Mouse (Mus musculus) thymus, adult 18-20 months (tissue): Measurements from ENCODE around the gene Nelfcd.

Source experiments
- DNase-seq, 2 experiments: peaks; one replicate each; pipeline ENCODE4 v3.0.0; 2022; ENCODE audit warnings: mixed read lengths in 2 of 2

The Nelfcd gene

GRCm38 (mm10) chr2:174437697-174437982, 22.0 kb downstream of the Nelfcd start:
- DNase-seq = no peak

DNA sequence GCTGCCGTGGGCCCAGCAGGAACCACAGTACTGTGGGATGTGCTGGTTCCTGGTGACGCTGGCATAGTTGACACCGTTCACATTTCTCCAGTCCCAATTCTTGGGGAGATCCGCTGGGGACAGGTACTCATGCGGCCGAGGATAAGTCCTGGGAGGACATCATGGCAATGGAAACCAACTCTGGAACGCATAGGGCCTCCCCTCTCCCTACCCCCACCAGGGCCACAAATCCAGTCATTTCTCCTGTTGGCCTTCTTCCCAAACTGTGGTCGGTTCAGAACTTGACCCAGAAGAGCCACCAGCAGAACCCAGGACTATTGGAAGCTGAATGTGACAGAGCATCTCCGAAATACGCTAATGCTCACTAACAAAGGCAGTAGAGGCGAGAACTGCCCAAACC, 22.6 kb downstream of the Nelfcd start:
- DNase-seq = no peak

GRCm38 (mm10) chr2:174438737-174439449, 23.3 kb downstream of the Nelfcd start, which contains the start of gene Ctsz:
TSS of gene Ctsz (minus strand) at chr2:174439039.
- DNase-seq = peak; percentile 49 to 53

DNA sequence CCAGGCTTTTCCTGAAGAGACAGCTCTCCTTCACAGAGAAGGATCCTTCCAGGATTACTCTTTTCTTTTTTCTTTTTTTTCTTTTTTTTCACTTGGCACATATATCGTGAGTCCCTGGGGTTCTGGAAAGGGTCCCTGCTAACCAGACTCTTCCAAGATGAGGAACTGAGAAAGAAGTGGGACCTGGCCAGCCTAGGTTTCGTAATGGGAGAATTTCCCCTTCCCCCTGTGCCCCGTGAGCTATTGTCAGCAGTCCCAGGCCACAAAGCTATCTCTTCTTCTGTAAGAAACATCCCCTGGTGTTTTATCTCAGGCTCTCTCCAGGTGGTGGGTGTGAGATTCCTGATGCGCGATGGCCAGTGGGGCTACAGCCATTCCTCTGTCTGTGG, 23.8 kb downstream of the Nelfcd start:
- DNase-seq = no peak

DNA sequence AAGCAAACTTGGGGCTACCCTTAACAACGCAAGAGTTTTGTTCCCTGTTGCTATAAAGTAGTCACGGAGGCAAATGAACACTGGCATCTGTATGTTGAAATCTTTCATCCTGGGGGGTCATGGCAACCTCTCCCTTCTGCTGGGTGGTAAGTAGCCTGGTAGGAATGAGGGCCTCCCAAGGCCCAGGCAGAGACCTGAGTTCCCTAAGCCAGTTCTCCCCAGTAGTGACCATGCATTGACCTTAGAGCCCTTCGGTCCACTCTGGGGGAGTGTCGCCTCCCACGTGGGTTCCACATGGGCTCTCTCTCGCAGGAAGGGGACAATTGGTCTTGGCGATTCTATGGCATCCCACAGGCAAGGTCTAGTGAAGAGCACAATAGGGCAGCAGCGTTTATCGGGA, 24.4 kb downstream of the Nelfcd start:
- no peak for DNase-seq

DNA sequence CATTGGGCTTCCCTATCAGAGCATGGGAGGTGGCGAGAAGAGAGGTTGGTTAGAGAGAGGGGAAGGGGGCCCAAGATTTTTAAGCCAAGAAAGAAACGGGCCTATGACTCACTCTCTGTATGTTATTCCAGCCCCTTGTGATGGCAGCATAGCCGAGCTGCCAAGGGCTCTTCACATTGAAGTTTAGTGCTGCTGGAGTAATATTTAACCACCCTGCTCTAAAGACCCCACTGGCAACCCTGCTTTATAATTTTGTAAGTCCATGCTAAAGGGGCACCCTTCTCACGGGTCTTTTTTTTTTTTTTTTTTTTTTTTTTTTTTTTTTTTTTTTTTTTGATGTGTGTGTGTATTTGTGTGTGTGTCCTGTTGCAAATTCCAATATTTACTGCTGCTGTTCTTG, 26.3 kb downstream of the Nelfcd start:
- DNase-seq = no peak

- DNase-seq = no peak
Measured at GRCm38 (mm10) chr2:174442460-174442859, 26.9 kb downstream of the Nelfcd start.

DNA sequence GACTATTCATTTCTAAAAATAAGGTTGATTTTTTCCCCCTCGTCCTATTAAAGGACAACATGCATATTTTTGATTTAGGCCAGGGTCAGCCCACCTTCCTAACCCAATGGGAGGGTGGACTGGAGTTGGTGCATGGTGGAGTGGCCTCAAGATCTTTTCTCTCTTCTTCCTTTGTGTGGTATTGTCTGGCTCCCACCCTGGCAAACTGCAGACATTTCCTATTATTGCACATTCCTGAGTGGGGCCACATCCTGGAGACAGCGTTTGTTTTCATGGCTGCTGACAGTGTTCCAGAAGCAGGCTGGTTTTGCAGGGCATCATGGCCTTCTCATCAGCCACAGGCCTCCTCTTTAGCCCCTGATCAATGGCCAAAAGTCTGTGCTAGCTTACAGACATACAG, 27.4 kb downstream of the Nelfcd start:
- no peak for DNase-seq

DNA sequence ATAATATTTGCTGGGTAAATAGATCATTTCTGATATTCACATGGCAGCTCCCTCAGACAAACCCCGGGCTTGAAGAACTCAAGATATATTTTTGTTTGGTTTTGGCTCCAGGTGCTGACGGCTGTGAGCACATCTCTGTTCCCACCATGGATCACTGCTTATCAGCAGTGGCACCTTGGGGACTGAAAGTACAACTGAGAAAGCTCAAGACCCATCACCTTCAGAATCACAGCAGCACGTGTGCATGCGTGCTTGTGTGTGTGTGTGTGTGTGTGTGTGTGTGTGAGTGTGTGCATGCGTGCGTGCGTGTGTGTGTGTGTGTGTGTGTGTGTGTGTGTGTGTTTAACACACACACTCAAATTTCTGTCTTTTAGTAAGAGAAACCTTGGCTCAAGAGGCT, 28.8 kb downstream of the Nelfcd start:
- no peak for DNase-seq

DNA sequence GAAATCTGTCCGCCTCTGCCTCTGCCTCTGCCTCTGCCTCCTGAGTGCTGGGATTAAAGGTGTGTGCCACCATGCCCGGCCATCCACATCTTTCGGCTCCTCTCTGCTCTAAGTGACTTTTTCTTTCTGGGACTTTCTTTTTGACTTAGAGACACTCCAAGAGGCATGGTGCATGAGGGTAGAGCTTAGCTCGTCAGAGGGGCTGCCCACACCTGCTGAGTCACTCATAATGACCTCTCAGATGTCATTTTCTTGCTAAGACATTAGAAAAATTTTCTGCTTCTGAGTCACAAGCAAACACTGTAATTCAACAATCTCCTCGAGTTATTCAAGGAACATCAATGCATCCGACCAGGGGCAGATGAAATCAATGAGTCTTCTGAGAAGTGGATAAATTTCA, 29.4 kb downstream of the Nelfcd start:
- DNase-seq = no peak

DNA sequence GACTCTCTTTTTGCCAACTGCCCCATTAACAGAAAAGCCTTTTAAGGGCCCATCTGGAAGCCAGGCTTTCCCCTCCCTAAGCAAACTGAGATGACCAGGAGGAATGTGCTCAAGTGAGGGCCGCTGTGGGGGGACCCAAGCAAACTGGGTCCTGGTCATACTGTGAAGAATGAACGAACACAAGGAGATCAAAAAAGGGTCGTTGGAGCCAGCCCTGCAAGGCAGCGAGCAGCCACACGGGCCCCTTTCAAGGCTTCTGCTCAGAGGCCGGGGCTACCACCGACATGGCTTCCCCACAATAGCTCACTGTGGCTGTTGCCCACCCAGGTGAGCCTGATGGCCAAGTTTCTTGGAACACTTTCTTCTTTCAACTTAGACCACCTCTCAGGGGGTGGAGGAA, 30.9 kb downstream of the Nelfcd start:
- DNase-seq = no peak

DNA sequence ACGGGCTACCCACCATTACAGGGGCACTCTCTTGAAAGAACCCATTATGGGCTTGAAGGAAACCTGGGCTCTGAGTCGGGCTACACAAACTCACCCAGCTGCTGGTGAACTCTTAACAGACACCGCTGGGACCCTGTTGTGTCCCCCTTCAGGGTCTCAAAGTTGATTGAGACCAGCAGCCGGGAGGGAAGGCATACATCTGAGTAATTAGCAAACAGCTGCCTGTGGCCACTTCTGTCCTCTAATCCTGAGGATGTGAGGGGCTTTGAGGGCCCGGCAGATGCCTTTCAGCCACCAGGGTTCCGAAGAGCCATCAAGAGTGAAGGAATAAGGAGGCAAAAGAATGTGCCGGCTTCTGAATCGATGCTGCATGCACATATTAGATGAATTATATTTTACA, 31.3 kb downstream of the Nelfcd start:
- DNase-seq = no peak

DNA sequence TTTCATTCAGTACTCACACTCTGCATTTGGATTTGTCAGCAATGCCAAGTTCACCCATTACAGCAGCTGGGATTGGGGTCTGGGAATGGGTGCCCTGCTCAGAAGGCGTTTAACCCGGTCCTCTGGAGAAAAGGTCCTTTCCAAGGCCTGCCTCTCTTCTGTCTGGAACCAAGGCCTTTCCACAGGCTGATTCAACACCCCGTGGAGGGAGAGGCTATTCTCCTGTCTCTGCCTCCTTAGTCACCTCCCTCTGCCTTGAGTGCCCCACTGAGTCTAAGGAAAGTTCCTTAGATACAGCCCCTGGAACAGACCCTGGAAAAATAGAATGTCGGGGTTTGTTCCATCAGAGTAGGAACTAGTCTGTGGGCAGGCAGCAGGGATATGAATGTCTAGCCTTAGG, 32.8 kb downstream of the Nelfcd start:
- no peak for DNase-seq

- no peak for DNase-seq
Measured at GRCm38 (mm10) chr2:174450353-174450752, 34.7 kb downstream of the Nelfcd start, which contains the start of gene Tubb1. TSS of gene Tubb1 (plus strand) at chr2:174450695.

DNA sequence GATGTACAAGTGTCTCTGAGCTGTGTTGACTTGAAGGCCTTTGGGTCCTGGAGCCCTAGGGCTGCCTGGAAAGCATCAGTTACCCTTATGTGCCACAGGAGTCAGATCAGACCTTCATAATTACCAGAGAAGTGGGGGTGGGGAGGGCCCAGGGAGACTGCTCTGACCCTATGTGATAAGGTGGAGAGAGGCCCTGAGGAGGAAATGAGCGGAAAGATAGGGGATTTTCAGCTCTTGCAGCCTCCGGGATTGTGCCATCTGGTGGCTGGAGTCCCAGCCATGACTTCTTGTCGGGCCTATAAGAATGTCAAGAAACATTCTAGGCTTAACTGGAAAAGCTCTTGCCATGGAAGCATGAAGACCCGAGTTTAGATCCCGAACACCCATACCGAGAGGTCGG, 38.1 kb downstream of the Nelfcd start:
- no peak for DNase-seq

DNA sequence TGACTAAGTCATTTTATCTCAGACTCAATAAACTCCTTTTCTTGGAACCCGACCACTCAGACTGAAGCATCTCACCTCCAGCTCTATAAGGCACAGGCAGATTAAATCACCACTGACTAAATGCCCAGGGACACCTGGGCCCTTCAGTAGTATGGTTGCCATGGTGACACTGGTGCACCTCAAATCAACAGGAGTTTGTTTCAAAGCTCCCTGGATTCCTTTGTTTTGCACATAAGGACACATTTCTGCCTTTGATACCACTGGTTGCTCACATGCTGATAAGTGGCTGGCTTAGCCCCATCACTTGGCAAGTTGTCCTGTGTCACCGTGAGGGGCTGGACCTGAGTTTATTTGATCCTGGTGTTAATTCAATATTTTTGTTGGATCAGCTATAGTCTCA, 43.8 kb downstream of the Nelfcd start:
- no peak for DNase-seq

- peak in 1 of 2 experiments; percentile 10 for DNase-seq
Measured at GRCm38 (mm10) chr2:174463370-174463769, 47.8 kb downstream of the Nelfcd start.

GRCm38 (mm10) chr2:174463789-174464523, 48.4 kb downstream of the Nelfcd start, which contains the start of gene Atp5e:
TSS of gene Atp5e (minus strand) at chr2:174464105.
- peak; percentile 92 to 94 for DNase-seq

GRCm38 (mm10) chr2:174470333-174470732, 54.7 kb downstream of the Nelfcd start:
- no peak for DNase-seq

- no peak for DNase-seq
Measured at GRCm38 (mm10) chr2:174470786-174471405, 55.3 kb downstream of the Nelfcd start.

- DNase-seq = no peak
Measured at GRCm38 (mm10) chr2:174472407-174472806, 56.8 kb downstream of the Nelfcd start.

DNA sequence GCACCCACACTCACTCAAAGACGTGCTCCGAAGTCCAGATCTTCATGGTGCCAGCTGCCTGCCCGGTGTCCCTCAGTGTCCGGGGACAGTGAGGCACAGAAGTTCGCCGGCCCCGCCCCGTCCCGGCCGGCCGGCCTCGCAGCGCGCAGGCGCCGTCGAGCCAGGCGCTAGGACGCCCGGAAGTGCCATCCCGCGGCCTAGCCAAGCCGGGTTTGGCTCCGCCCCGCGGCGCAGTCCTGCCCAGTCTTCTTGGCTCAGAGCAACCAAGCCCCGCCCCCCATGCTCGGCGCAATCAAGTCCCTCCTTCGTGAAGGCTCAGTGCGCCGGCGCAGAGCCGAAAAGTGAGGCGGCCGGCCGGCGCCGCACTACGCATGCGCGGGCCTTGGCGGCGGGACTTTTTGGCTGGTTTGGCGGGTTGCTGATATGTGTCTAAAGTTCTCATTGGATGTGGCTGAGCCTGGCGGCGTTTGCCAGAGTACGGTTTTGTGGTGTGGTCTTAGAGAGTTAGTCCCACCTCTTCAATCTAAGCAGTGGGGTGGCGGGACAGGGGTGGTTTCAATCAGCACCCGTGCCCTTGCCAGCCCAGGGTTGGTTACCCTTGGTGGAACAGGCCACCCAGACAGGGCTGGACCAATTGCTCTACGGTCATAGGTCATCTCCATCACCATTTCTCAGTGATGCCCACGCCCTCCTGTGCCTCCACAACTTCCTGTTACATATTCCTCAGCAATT, 57.4 kb downstream of the Nelfcd start, which contains the start of gene Prelid3b:
Gene Prelid3b (minus strand): TSS at position 264 of the 732 bp plus-strand sequence.
- DNase-seq = peak; percentile 99

- no peak for DNase-seq
Measured at GRCm38 (mm10) chr2:174473550-174473927, 57.9 kb downstream of the Nelfcd start.
